Mouse (Mus musculus) lung, adult 2 months (tissue): ENCODE measurements around the gene Gm49384. TPM values are rescaled to one million over a fixed set of nuclear protein-coding genes. Genes with fewer than 3 reads are reported as not detected.
"Not testable (repeated sequence)": the region's sequence is repeated elsewhere in the genome, so short reads cannot be mapped to it uniquely, and the experiment has no call there.

ENCODE experiments used
- DNase-seq: peaks from one replicate; pipeline ENCODE4 v3.0.0; 2022
- H3K4me1 ChIP-seq: fragments of 200-500 bp; 2 replicates; pipeline ENCODE4 v1.6.1; 2011; ENCODE audit warnings: low read length; ENCODE audit not compliant: control insufficient read depth, insufficient read depth
- H3K4me3 ChIP-seq: fragments of 200-500 bp; replicated peaks from 2 replicates; pipeline ENCODE3; 2011; ENCODE audit warnings: low read depth, mild to moderate bottlenecking, control low read depth, low read length; ENCODE audit errors: extremely low read depth
- CTCF ChIP-seq: fragments of 200-500 bp; IDR thresholded peaks from 2 replicates; pipeline ENCODE4 v1.5.1; 2011; ENCODE audit warnings: mild to moderate bottlenecking, low read length, control low read depth; ENCODE audit not compliant: insufficient read depth
- POLR2A ChIP-seq: fragments of 200-500 bp; IDR thresholded peaks from 2 replicates; pipeline ENCODE4 v1.6.1; 2011; ENCODE audit warnings: low read depth, mild to moderate bottlenecking, control low read depth, low read length, borderline replicate concordance; ENCODE audit errors: extremely low read depth
- WGBS: fragments of 180-500 bp; shearing (Covaris S2); methylation state at CpG from one replicate; pipeline ENCODE4 v1.1.7; 2018; 5-methylcytosine and 5-hydroxymethylcytosine counted together
- polyA plus RNA-seq: library from polyadenylated mRNA; depleted of rRNA; stranded (reverse); fragments of >200 nt; gene quantifications from 2 replicates; pipeline ENCODE4 v1.2.3, GENCODE M21; 2012; rRNA removed

Gm49384 gene
- polyA plus RNA-seq, 1 experiment, result not detected

- DNase-seq, result peak; percentile 96
- peak within 1 kb of the TSS; percentile 71 for H3K4me3 ChIP-seq
- H3K4me1 ChIP-seq, result not testable (repeated sequence)
- WGBS, result under 1% methylated on average over 61 of the region's 68 CpGs
- TF ChIP-seq POLR2A, result peak; percentile 80
Measured at GRCm38 (mm10) chr12:69158765-69159577, 45.1 kb downstream of the Gm49384 start, which contains the start of gene Rps29. Gene Rps29, minus strand, starts transcription at chr12:69159186.

GRCm38 (mm10) chr12:69158366-69158764 is 45.7 kb downstream of the Gm49384 start:
- H3K4me1 ChIP-seq, result peaks cover 3% of the 10 kb centered on the region; the same call in 1 of the 2 replicates
- WGBS, result under 1% methylated on average over 19 of the region's 19 CpGs
- TF ChIP-seq CTCF (no peak), POLR2A (no peak)
- peak overlapping the region; percentile 71 for H3K4me3 ChIP-seq
- DNase-seq, result no peak

- DNase-seq, result no peak
Measured at GRCm38 (mm10) chr12:69157107-69157506, 47.0 kb downstream of the Gm49384 start.

GRCm38 (mm10) chr12:69156436-69156835 is 47.6 kb downstream of the Gm49384 start:
- H3K4me3 ChIP-seq, result no peak overlapping the region
- peaks cover 3% of the 10 kb centered on the region; the same call in 1 of the 2 replicates for H3K4me1 ChIP-seq
- 78% methylated on average over 4 of the region's 4 CpGs for WGBS
- TF ChIP-seq CTCF (no peak), POLR2A (no peak)
- DNase-seq, result no peak

More at GRCm38 (mm10) chr12:69157107-69157506, 47.0 kb downstream of the Gm49384 start:
- Histone ChIP-seq H3K4me1 (peaks cover 3% of the 10 kb centered on the region; the same call in 1 of the 2 replicates), H3K4me3 (no peak overlapping the region)
- WGBS, result 89% methylated on average over 2 of the region's 2 CpGs
- TF ChIP-seq POLR2A (no peak), CTCF (no peak)

DNA sequence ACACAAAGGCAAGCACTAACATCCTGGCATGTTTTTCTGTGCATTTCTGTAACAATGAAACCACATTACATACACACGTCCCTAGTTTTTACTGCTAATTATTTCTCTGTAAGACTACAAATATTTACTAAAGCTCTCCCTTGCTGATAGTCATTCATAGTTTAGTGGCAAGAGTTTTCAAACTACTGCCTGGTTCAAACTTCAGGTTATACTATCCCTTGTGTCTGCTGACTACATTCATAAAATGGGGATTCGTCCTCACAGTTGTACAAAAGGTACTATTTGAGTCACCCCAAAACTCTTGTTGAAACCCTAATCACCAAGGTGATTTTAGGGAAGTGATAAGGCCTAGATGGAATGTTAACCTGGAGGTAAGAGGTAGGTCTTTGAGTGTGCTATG is 48.1 kb downstream of the Gm49384 start:
- TF ChIP-seq CTCF (no peak), POLR2A (no peak)
- Histone ChIP-seq H3K4me3 (no peak overlapping the region), H3K4me1 (peaks cover 3% of the 10 kb centered on the region; the same call in 1 of the 2 replicates)
- DNase-seq, result no peak
- WGBS, result 74% methylated on average over 2 of the region's 2 CpGs

DNA sequence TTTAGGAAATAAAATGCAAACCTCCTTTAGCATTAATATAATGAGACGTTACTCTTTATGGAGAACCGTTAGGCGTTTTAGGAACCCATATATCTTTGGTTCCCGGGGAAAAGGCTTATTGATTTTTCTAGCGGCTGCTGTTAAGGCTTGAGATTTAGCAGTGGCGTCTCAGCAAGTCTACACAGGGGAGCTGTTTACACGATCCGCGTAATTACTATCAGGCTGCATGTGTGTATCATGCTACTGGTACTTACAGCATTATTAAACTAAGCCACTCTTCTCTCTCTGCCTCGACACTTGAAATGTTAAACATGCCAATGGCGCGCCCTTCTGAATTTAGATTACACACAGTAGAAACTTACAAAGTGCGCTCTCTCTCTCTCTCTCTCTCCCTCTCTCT is 54.0 kb downstream of the Gm49384 start:
- TF ChIP-seq POLR2A, result no peak
- no peak for TF ChIP-seq CTCF
- no peaks in the 10 kb centered on the region for H3K4me1 ChIP-seq
- DNase-seq, result no peak
- H3K4me3 ChIP-seq, result no peak overlapping the region
- 75% methylated on average over 13 of the region's 13 CpGs for WGBS

- 86% methylated on average over 5 of the region's 5 CpGs for WGBS
- Histone ChIP-seq H3K4me3 (no peak overlapping the region), H3K4me1 (no peaks in the 10 kb centered on the region)
- TF ChIP-seq POLR2A (no peak), CTCF (no peak)
- no peak for DNase-seq
Measured at GRCm38 (mm10) chr12:69147166-69147735, 56.8 kb downstream of the Gm49384 start.

GRCm38 (mm10) chr12:69143460-69143859 is 60.6 kb downstream of the Gm49384 start:
- no peaks in the 10 kb centered on the region for H3K4me1 ChIP-seq
- TF ChIP-seq CTCF (no peak), POLR2A (no peak)
- H3K4me3 ChIP-seq, result no peak overlapping the region
- no peak for DNase-seq
- WGBS, result 82% methylated on average over 6 of the region's 6 CpGs

- TF ChIP-seq CTCF, result no peak
- TF ChIP-seq POLR2A, result no peak
Measured at GRCm38 (mm10) chr12:69139841-69140240, 64.2 kb downstream of the Gm49384 start.

More at GRCm38 (mm10) chr12:69139841-69140240, 64.2 kb downstream of the Gm49384 start:
- Histone ChIP-seq H3K4me1 (no peaks in the 10 kb centered on the region), H3K4me3 (no peak overlapping the region)
- WGBS, result 89% methylated on average over 7 of the region's 7 CpGs
- DNase-seq, result no peak

Other genes starting within 250 kb of the Gm49384 start
- 892 and 1,117 TPM in 2 replicates for gene Rps29, start 45.1 kb downstream of the Gm49384 start, polyA plus RNA-seq
- gene Lrr1, start 35.5 kb downstream of the Gm49384 start, polyA plus RNA-seq, result 0.34 TPM in 1 of 2 replicates, not detected in the other
- gene Rpl36al, start 20.2 kb downstream of the Gm49384 start, polyA plus RNA-seq, result 93.5 and 107 TPM in 2 replicates
- 16.4 and 19.4 TPM in 2 replicates for gene Mgat2, start 20.1 kb downstream of the Gm49384 start, polyA plus RNA-seq
- 0.21 TPM in 1 of 2 replicates, not detected in the other for gene Gm49383, start 7.2 kb downstream of the Gm49384 start, polyA plus RNA-seq
- gene Dnaaf2, start 5.8 kb downstream of the Gm49384 start, polyA plus RNA-seq, result 4.0 and 5.0 TPM in 2 replicates
- 1.7 and 2.9 TPM in 2 replicates for gene Pole2, start 23.9 kb upstream of the Gm49384 start, polyA plus RNA-seq
- gene Klhdc1, start 36.9 kb upstream of the Gm49384 start, polyA plus RNA-seq, result 0.87 and 4.8 TPM in 2 replicates
- 29.5 and 37.5 TPM in 2 replicates for gene Klhdc2, start 92.4 kb upstream of the Gm49384 start, polyA plus RNA-seq
- 3.2 and 6.4 TPM in 2 replicates for gene Nemf, start 152.9 kb upstream of the Gm49384 start, polyA plus RNA-seq
- gene Arf6, start 167.9 kb upstream of the Gm49384 start, polyA plus RNA-seq, result 164 and 217 TPM in 2 replicates
- 2.3 and 5.2 TPM in 2 replicates for gene Gm9887, start 168.2 kb upstream of the Gm49384 start, polyA plus RNA-seq